Mouse (Mus musculus) testis, adult 2 months (tissue): ENCODE measurements around the gene Otud4. TPM values are rescaled to one million over a fixed set of nuclear protein-coding genes. Genes with fewer than 3 reads are reported as not detected.
"Not testable (repeated sequence)": the region's sequence is repeated elsewhere in the genome, so short reads cannot be mapped to it uniquely, and the experiment has no call there.

Experiments
- H3K27ac ChIP-seq: fragments of 200-500 bp; 2 replicates; pipeline ENCODE4 v1.5.1; 2012; ENCODE audit warnings: low read depth, low read length; ENCODE audit not compliant: control insufficient read depth, insufficient read depth
- H3K27me3 ChIP-seq: fragments of 200-500 bp; 2 replicates; pipeline ENCODE4 v1.6.1; 2012; ENCODE audit warnings: mild to moderate bottlenecking, low read length, moderate library complexity; ENCODE audit not compliant: control insufficient read depth, insufficient read depth
- H3K36me3 ChIP-seq: fragments of 200-500 bp; 2 replicates; pipeline ENCODE4 v1.6.1; 2012; ENCODE audit warnings: mild to moderate bottlenecking, low read length; ENCODE audit not compliant: control insufficient read depth, insufficient read depth
- H3K4me1 ChIP-seq: fragments of 200-500 bp; 2 replicates; pipeline ENCODE4 v1.6.1; 2012; ENCODE audit warnings: low read length; ENCODE audit not compliant: control insufficient read depth, insufficient read depth
- H3K4me3 ChIP-seq: fragments of 200-500 bp; 2 replicates; pipeline ENCODE4 v1.5.1; 2012; ENCODE audit warnings: low read depth, mild to moderate bottlenecking, low read length, moderate library complexity, mixed read lengths; ENCODE audit not compliant: control insufficient read depth
- CTCF ChIP-seq: fragments of 200-500 bp; IDR thresholded peaks from 2 replicates; pipeline ENCODE4 v1.5.1; 2012; ENCODE audit warnings: low read depth, mild to moderate bottlenecking, inconsistent platforms, low read length, moderate library complexity; ENCODE audit not compliant: control insufficient read depth, insufficient read depth, insufficient replicate concordance
- POLR2A ChIP-seq: fragments of 200-500 bp; IDR thresholded peaks from 2 replicates; pipeline ENCODE4 v1.6.1; 2012; ENCODE audit warnings: low read depth, mild to moderate bottlenecking, inconsistent platforms, low read length, moderate library complexity; ENCODE audit not compliant: control insufficient read depth
- polyA plus RNA-seq: library from polyadenylated mRNA; depleted of rRNA; stranded (reverse); fragments of >200 nt; gene quantifications from 2 replicates; pipeline ENCODE4 v1.2.3, GENCODE M21; 2012

Otud4 gene
- polyA plus RNA-seq, 1 experiment: 92.0 TPM

GRCm38 (mm10) chr8:79638707-79639549, 490 bp upstream of the Otud4 start:
- Histone ChIP-seq H3K27ac (peak overlapping the region; percentile 98), H3K4me3 (peak overlapping the region; percentile 97), H3K36me3 (no peaks in the 10 kb centered on the region), H3K27me3 (no peaks in the 10 kb centered on the region), H3K4me1 (peaks cover 2% of the 10 kb centered on the region; the same call in 1 of the 2 replicates)
- TF ChIP-seq CTCF (no peak), POLR2A (peak; percentile 94)

DNA sequence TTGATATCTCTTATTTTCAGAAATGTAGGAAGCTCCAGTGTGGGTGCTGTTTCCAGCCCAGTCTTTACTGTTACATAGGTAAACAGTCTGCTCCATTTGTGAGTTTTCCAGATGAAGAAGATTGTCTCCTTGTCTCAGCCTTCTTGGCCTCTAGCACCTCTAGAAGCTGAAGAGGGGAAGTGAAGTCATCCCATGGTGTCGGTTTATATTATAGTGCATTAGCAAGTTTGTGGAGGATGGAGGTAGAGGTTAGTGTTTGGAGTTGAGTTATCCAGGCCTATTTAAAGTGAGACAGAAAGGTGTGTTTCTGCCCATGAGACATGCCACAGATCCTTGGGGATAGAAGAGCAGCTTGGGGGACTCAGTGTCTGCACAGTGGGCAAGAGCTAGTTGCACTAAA, 1.7 kb downstream of the Otud4 start:
- TF ChIP-seq CTCF (no peak), POLR2A (no peak)
- peak overlapping the region; percentile 61 for H3K27ac ChIP-seq

GRCm38 (mm10) chr8:79649569-79649968, 10.2 kb downstream of the Otud4 start:
- Histone ChIP-seq H3K27me3 (no peaks in the 10 kb centered on the region), H3K36me3 (no peaks in the 10 kb centered on the region), H3K4me1 (no peaks in the 10 kb centered on the region), H3K4me3 (no peak overlapping the region), H3K27ac (no peak overlapping the region)
- no peak for TF ChIP-seq CTCF
- no peak for TF ChIP-seq POLR2A

More for the DNA sequence above, 1.7 kb downstream of the Otud4 start:
- H3K36me3 ChIP-seq: no peaks in the 10 kb centered on the region
- H3K4me3 ChIP-seq: peak overlapping the region; percentile 85
- H3K27me3 ChIP-seq: no peaks in the 10 kb centered on the region
- no peaks in the 10 kb centered on the region; the same call in 1 of the 2 replicates for H3K4me1 ChIP-seq

- Histone ChIP-seq H3K36me3 (no peaks in the 10 kb centered on the region), H3K4me1 (no peaks in the 10 kb centered on the region), H3K27ac (no peak overlapping the region), H3K4me3 (no peak overlapping the region), H3K27me3 (no peaks in the 10 kb centered on the region)
- TF ChIP-seq CTCF (no peak), POLR2A (no peak)
These were observed 10.9 kb downstream of the Otud4 start for GRCm38 (mm10) chr8:79650158-79650814.

GRCm38 (mm10) chr8:79653736-79654135, 14.3 kb downstream of the Otud4 start:
- no peak for TF ChIP-seq POLR2A
- no peak for TF ChIP-seq CTCF
- no peaks in the 10 kb centered on the region for H3K4me1 ChIP-seq
- H3K27me3 ChIP-seq: no peaks in the 10 kb centered on the region
- peak overlapping the region; percentile 32; the same call in 1 of the 2 replicates for H3K27ac ChIP-seq
- no peaks in the 10 kb centered on the region for H3K36me3 ChIP-seq
- H3K4me3 ChIP-seq: no peak overlapping the region

DNA sequence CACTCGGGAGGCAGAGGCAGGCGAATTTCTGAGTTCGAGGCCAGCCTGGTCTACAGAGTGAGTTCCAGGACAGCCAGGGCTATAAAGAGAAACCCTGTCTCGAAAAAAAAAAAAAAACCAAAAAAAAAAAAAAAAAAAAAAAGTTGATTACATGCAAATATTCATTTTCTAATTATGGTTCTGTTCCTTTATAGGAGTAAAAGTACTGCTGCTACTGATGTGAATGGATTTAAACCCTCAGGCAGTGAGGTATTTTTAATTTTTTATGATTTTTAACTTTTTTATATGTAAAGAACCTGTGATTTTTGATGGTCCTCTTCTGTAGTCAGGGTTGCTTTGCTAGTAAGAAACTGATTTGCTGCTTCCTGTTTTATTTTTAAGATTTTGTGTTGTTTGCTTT, 19.3 kb downstream of the Otud4 start:
- not testable (repeated sequence) for H3K4me3 ChIP-seq, H3K27ac ChIP-seq, H3K4me1 ChIP-seq, H3K36me3 ChIP-seq, H3K27me3 ChIP-seq

- no peak overlapping the region for H3K4me3 ChIP-seq
- peaks cover 1% of the 10 kb centered on the region; the same call in 1 of the 2 replicates for H3K36me3 ChIP-seq
- H3K27me3 ChIP-seq: no peaks in the 10 kb centered on the region
- no peak overlapping the region for H3K27ac ChIP-seq
- no peaks in the 10 kb centered on the region for H3K4me1 ChIP-seq
- TF ChIP-seq CTCF: no peak
- TF ChIP-seq POLR2A: no peak
These were observed 37.0 kb downstream of the Otud4 start for GRCm38 (mm10) chr8:79676461-79676860.
